Mouse (Mus musculus): ENCODE measurements around the gene Plin5.

Gene Plin5

DNA sequence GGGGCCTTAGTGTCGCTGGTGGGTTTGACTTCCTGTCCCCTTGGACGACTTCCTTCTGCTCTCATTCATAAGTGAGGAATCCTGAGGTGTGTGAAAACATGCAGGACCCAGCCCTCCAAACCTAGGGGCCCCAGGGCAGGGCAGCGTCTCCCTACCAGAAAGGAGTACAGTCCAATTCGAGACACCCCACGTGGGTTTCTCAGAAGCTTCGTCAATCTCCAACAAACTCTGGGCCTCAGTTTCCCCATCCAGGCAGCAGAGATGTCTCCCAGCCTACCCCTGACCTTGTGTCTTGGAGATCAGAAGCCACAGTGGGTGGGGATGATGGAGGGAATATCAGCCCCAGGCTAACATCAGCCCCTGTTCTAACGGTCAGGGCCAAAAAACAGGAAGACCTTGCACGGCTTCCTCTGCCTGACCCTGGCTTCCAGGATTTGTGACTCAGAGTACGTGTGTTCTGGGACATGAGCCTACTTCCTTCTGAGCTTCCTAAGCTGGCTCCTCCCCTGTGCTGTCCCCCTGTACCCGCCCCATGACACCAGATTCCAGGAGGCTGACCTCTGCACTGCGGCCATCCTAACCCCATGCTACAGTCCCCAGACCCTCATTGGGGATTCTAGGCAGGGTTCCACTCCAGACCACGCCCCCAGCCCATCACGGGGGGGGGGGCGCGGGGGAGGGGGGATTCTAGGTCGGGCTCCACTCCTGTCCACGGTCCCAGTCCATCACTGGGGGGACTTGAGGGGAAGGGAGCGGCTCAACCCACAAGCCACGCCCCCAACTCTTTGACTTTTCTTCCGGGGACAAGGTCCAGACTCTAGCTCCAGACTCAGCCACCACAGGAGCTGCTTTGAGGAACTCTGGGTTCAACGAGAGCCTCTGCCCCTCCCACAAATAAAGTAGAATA, 16.3 kb upstream of the Plin5 start:
- ATAC-seq (ENCODE audit: insufficient number of reproducible peaks, low FRiP score, low TSS enrichment) = no peak

DNA sequence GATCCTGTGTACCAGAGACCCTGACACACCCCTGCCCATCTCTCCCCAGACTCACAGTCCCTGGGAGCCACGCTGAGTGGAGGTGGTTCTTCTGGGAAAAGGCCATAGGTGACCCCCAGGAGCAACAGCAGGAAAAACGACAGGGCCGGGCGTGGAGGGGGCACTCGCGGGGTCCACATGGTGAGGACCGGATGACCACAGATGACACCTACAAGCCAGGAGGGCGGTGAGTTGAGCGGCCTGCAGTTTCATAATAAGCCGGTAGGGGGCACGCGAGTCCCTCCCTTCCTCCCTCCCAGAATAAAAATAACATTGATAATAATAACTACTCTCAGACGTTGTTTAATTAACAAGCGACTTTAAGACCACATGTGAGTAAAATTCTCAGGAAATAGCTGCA, 15.3 kb upstream of the Plin5 start:
- ATAC-seq (ENCODE audit: insufficient number of reproducible peaks, low FRiP score, low TSS enrichment) = no peak

DNA sequence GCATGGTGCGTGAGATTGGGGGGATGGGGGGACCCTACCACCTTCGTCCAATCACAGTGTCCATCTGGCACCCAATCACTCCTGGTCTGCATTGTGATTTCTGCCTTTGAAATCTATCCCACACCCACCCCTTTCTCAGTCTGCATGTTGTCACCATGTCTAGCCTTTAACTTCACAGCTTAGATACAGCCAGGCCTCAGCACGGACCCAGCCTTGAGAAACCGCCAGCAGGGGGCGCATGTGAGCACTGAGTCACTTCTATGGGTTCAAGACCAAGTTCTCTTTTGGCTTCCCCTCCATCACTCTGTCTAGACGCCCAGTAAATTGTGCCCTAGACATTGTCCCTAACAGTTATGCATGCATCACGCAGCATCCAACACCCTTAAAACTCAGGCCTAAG, 14.4 kb upstream of the Plin5 start:
- no peak for ATAC-seq (ENCODE audit: insufficient number of reproducible peaks, low FRiP score, low TSS enrichment)

- no peak for ATAC-seq (ENCODE audit: insufficient number of reproducible peaks, low FRiP score, low TSS enrichment)
Observed at GRCm38 (mm10) chr17:56131136-56131535, 13.7 kb upstream of the Plin5 start.

- ATAC-seq (ENCODE audit: insufficient number of reproducible peaks, low FRiP score, low TSS enrichment) = no peak
Observed at GRCm38 (mm10) chr17:56128246-56128645, 10.8 kb upstream of the Plin5 start.

- ATAC-seq (ENCODE audit: insufficient number of reproducible peaks, low FRiP score, low TSS enrichment) = no peak
Observed at GRCm38 (mm10) chr17:56126175-56126574, 8.8 kb upstream of the Plin5 start.

GRCm38 (mm10) chr17:56125276-56125630, 7.9 kb upstream of the Plin5 start:
- ATAC-seq (ENCODE audit: insufficient number of reproducible peaks, low FRiP score, low TSS enrichment) = no peak

DNA sequence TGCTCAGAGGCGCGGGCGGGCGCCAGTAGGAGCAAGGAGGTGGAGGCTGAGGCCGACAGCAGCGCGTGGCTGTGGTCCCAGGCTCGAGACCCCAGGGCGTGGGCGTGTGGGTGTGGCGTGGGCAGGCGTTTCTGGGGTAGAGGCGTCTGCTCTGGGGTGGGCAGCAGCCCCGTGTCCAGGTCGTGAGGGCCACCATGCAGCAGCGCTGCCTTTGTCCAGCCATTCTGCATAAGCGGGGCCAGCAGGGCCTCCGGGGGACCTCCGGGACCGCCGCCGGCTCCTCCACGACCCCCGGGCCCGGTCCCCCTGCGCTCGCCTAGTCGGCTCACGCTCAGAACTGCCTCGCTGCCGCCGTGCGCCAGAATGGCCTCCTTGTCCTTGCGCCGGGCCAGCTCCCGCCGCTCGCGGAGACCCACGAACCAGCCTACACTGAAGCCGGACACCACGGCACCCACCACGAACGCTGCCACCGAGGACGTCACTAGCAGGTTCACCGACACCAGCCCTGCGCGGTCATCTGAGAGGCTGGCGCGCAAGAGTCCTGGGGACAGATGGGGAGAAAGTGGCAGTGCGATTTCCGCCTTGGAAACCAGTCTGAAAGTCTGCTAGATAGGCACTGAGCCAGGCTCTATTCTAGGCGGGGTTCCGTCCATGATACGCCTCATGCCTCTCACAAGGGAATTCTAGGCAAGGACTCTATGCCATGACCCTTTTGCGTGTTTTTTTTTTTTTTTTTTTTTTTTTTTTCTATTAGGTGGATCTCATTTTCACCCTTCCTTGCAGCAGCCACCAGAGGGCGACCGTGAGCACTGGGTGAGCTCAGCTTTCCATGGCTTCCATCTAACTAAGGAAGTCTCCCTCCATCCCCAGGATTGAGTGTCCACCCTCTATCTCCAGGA, 7.2 kb upstream of the Plin5 start:
- no peak for ATAC-seq (ENCODE audit: insufficient number of reproducible peaks, low FRiP score, low TSS enrichment)

GRCm38 (mm10) chr17:56123681-56124340, 6.4 kb upstream of the Plin5 start:
- ATAC-seq (ENCODE audit: insufficient number of reproducible peaks, low FRiP score, low TSS enrichment) = no peak

DNA sequence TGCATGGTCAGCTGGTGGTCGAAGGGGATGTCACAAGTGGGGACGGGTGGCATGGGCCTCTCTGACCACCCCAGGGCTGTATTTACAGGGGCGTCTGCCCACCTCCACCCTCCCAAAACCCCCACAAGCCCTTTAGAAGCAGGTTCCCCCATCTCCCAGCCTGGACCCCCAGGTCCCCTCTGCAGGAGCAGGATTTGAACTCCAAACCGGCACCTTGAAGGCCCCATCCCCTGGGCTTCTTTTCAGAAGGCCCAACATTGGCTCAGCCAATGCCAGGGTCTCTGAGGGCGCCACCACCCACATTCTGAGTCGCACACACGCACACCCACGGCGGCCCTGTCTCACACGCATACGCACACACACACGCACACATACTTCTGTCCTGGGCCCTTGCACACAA, 5.8 kb upstream of the Plin5 start:
- no peak for ATAC-seq (ENCODE audit: insufficient number of reproducible peaks, low FRiP score, low TSS enrichment)

DNA sequence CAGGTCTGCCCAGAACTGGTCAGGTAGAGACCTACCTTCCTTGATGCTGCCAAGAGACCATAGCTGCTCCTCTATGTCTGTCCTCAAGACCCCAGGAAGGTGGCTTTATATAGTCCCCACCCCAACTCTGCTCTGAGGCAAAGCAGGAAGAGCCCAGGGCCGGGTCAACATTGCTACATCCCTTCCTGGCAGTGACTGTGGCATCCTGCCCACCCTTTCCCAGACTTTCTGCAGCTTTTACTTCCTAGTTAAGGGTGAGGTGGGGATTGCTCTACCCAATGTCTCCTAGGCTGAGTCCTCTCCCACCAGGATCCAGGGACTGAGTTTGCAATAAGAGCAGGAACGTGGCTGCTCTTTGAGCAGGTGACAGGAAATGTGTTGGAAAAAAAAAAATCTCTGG, 4.4 kb upstream of the Plin5 start, which contains the start of gene Lrg1:
Gene Lrg1 (minus strand): TSS at position 176 of the 400 bp plus-strand sequence.
- ATAC-seq (ENCODE audit: insufficient number of reproducible peaks, low FRiP score, low TSS enrichment) = no peak

GRCm38 (mm10) chr17:56119981-56120880, 2.8 kb upstream of the Plin5 start:
- peak; percentile 1; the same call in 1 of the 2 replicates for ATAC-seq (ENCODE audit: insufficient number of reproducible peaks, low FRiP score, low TSS enrichment)

DNA sequence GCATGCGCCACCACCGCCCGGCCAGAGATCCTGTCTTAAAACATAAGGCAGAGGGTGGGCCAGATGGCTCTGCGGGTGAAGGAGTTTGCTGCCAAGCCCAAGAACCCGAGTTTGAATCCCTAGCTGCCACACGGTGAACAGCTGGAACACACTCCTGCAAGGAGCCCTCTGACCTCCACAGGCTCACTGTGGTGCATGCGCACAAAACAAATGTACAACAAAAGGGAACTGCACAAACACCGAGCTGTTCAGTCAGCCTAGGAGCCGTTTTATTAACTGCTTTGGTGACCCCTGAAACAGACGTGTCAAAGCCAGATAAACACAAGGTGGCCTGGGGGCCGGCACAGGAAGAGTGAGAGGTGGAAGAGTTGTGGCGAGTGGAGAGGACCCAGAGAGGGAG, 2.0 kb upstream of the Plin5 start:
- no peak for ATAC-seq (ENCODE audit: insufficient number of reproducible peaks, low FRiP score, low TSS enrichment)

GRCm38 (mm10) chr17:56116193-56116592, 1.2 kb downstream of the Plin5 start:
- ATAC-seq (ENCODE audit: insufficient number of reproducible peaks, low FRiP score, low TSS enrichment) = no peak

- no peak for ATAC-seq (ENCODE audit: insufficient number of reproducible peaks, low FRiP score, low TSS enrichment)
Observed at GRCm38 (mm10) chr17:56112743-56113142, 4.7 kb downstream of the Plin5 start.

DNA sequence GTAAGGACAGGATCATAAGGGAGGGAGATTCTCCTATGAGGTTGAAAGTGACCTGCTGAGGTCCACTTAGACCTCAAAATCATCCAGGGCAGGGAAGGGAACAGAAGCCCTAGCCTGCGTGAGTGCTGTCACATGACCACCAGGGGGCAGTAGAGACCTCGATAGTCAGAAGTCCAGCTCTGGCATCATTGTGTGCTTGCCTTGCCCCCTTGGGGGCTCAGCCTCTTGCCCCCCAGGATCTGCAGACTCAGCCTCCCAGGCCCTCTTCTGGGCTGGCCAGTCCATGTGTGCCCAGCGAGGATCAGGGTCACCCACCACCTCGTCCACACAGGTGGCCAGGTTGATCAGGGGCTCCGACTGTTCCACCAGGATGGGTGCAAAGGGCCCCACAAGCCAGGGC, 5.5 kb downstream of the Plin5 start:
- ATAC-seq (ENCODE audit: insufficient number of reproducible peaks, low FRiP score, low TSS enrichment) = peak; percentile 40; the same call in 1 of the 2 replicates

DNA sequence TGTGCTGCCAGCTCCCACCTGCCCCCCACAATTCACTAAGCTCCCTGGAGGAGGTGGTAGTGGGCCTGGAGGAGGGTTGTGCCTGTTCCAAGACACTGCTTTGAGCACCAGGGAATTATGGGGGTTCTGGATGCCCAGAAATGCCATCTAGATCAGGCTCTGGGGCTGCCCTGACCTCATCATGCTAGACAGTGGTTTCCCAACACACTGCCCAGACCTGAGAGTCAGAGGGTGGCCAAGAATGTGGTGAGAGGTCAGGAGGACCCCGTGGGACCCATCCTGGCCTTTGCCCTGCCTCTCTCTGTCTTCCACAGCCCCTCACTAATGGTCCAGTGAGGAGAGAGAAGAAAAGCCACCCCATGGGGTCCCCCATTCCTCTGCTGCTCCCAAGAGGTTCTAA, 6.4 kb downstream of the Plin5 start:
- ATAC-seq (ENCODE audit: insufficient number of reproducible peaks, low FRiP score, low TSS enrichment) = no peak

DNA sequence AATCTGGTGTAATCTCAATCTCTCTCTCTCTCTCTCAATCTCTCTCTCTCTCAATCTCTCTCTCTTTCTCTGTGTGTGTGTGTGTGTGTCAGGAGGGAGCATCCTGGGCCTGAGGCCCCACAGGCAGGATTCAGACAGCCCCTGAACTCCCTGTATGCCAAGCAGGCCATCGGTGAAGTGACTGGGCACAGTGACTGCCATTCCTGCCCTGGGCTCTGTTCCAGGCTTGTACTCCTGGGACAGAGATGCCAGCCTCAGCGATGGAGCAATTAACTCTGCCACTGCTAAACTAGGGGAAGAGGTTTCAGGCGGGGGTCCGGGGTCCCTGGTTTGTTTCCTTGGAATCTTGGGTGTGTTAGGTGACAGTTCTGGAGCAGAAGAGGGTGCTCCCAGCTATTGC, 6.8 kb downstream of the Plin5 start:
- no peak for ATAC-seq (ENCODE audit: insufficient number of reproducible peaks, low FRiP score, low TSS enrichment)

DNA sequence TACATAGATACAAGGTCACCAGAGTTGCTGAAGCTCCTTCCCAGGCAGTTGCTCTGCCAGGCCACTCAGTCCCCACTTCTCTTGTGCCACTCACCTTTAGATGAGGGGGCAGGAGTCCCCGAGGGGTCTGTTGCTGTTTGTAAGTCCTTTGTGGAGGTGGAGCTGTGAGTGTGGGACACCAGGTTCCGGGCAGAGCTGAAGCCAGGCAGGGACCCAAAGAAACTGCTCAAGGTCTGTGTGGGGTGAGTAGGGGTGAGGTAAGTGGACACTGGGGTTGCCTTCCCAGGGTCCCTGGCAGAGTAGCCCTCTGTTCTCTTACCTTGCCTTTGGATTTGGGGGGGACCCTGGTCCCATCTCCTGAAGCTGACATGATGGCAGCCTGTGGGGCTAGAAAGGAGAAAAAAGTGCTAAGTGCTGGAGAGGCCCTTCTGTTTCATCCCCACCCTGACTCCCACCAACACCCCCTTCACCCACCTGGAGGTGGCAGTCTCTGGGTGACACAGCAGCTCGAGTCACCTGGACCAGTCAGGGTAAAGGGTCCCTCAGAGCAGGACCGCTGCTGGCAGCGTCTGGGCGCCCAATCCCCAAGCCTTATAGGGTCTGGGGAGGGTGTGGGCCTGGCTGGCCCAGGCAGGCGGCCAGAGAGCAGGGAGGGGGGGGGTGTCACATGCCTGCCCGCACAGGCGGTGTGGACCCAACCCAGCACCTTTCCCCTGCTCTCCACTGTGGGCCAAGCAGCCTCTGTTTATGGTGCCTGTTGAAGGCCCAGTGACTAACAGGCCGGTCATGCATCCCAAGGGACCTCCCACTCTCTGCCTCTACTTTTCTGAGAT, 8.0 kb downstream of the Plin5 start, which contains the start of gene Plin4:
Gene Plin4 (minus strand): TSS at position 585 of the 833 bp plus-strand sequence.
- no peak for ATAC-seq (ENCODE audit: insufficient number of reproducible peaks, low FRiP score, low TSS enrichment)

Measured in cerebellum, adult (tissue).